Mouse (Mus musculus): ENCODE measurements around the gene Sft2d1.

- peak; percentile 56 for TF ChIP-seq CTCF (conservative IDR thresholded peaks at IDR 0.05; ENCODE audit: insufficient read depth, insufficient read length, low read depth, low read length)
- no peak for TF ChIP-seq POLR2A (IDR thresholded peaks at IDR 0.05; ENCODE audit: low read depth, low read length)
These were observed 5.3 kb downstream of the Sft2d1 start for GRCm38 (mm10) chr17:8316251-8316650.
